Comparison of ENCODE assay signal across 11 mouse cellular contexts in genomic region chr4:133047353-133048105, GRCm38 (mm10). TPM values are rescaled to one million over a fixed set of nuclear protein-coding genes. Genes with fewer than 3 reads are reported as not detected.
A peak's percentile ranks its signal among the peaks of the same experiment; 100 is the strongest.
DNase-seq lines count a peak whose midpoint lies in the region; ATAC-seq and TF ChIP-seq lines count a peak whose summit lies in the region.
"Had no signal": no experiment of that assay in that cellular context is flagged by ENCODE, and none has a peak within 500 bp of the region (broad histone marks: within the 10 kb centered on the region; RNA-seq: fewer than 3 reads in every experiment).

No protein-coding gene starts in this region.

- peak overlapping the region; percentile 4; the same call in 1 of the 2 replicates for H3K9ac ChIP-seq in embryonic facial prominence, embryonic 15.5 days

- 13% methylated on average over 16 of the region's 16 CpGs for WGBS in embryonic facial prominence, embryonic 15.5 days
- WGBS in olfactory bulb, adult 2 months = 13% methylated on average over 16 of the region's 16 CpGs

- no peak for ATAC-seq in embryonic facial prominence, embryonic 15.5 days (ENCODE audit: insufficient number of reproducible peaks, low FRiP score, low TSS enrichment, low read depth)

- peaks cover 100% of the 10 kb centered on the region for H3K4me1 ChIP-seq in embryonic facial prominence, embryonic 15.5 days
- H3K4me1 ChIP-seq in olfactory bulb, adult 2 months (ENCODE audit: control insufficient read depth, insufficient read depth, low read length) = peaks cover 90% of the 10 kb centered on the region

- H3K9me3 ChIP-seq in embryonic facial prominence, embryonic 15.5 days (replicated peaks) = no peaks in the 10 kb centered on the region
- H3K9me3 ChIP-seq: megakaryocyte, embryonic 14.5 days had no signal

- H3K27me3 ChIP-seq in embryonic facial prominence, embryonic 15.5 days = no peaks in the 10 kb centered on the region
- H3K27me3 ChIP-seq: megakaryocyte, embryonic 14.5 days had no signal

- H3K27ac ChIP-seq in embryonic facial prominence, embryonic 15.5 days (replicated peaks) = peak overlapping the region; percentile 92
- peak overlapping the region; percentile 47 for H3K27ac ChIP-seq in olfactory bulb, adult 2 months (ENCODE audit: insufficient read depth, low read depth, low read length)

- no peak for TF ChIP-seq CTCF in olfactory bulb, adult 2 months (IDR thresholded peaks at IDR 0.05; ENCODE audit: insufficient read depth, low read depth, low read length)

- peak; percentile 45 to 53 for DNase-seq in layer of hippocampus, postnatal 10 days (ENCODE audit: low spot score in 2 of 2)
- DNase-seq in layer of hippocampus, adult 11-12 months (ENCODE audit: low spot score) = no peak
- peak; percentile 58 for DNase-seq in kidney, postnatal 10 days
- no peak for DNase-seq in thymus, postnatal 25 days
- no peak for DNase-seq in ovary, adult 18-20 months (ENCODE audit: low spot score)
- DNase-seq in left cerebral cortex, adult 11 months (ENCODE audit: low spot score) = no peak
- DNase-seq: thymus, adult 18-20 months had no signal

- no peaks in the 10 kb centered on the region for H3K36me3 ChIP-seq in embryonic facial prominence, embryonic 15.5 days

- peak overlapping the region; percentile 15 for H3K4me2 ChIP-seq in embryonic facial prominence, embryonic 15.5 days (replicated peaks)

- H3K4me3 ChIP-seq in embryonic facial prominence, embryonic 15.5 days (replicated peaks) = no peak overlapping the region
- H3K4me3 ChIP-seq in olfactory bulb, adult 2 months (ENCODE audit: insufficient read depth, low read depth, low read length) = no peak overlapping the region
- H3K4me3 ChIP-seq: erythroblast, embryonic 14.5 days had no signal

- TF ChIP-seq POLR2A in olfactory bulb, adult 2 months (IDR thresholded peaks at IDR 0.05; ENCODE audit: insufficient read depth, low read depth, low read length) = no peak

RNA-seq across cellular contexts. Expression of gene Ahdc1, which starts 36.5 kb away (rescaled TPM):
- 100 to 1,000 TPM in 1 of 2 experiments, 10 to 100 TPM in 1; 98.1 to 103 TPM for total RNA-seq in layer of hippocampus, postnatal 10 days (2021)
- 13.2 and 13.9 TPM in 2 replicates for polyA plus RNA-seq in embryonic facial prominence, embryonic 15.5 days (2015; fragmentation: Nextera tagmentation; extraction: Ambion mirVana)
- not detected in 2 replicates for polyA plus RNA-seq in olfactory bulb, adult 2 months (2012; ENCODE audit: insufficient read depth, insufficient read length, low replicate concordance, missing spikeins)

Comparison
In these comparisons a context has a peak if more than half of its experiments do, and no peak if none do; other contexts are left out.
1. DNase-seq: peak in layer of hippocampus, postnatal 10 days (2 of 2) and kidney, postnatal 10 days (single experiment); none in layer of hippocampus, adult 11-12 months (single experiment), thymus, postnatal 25 days (single experiment), ovary, adult 18-20 months (single experiment) and left cerebral cortex, adult 11 months (single experiment).